Mouse (Mus musculus) midbrain, embryonic 15.5 days (tissue): ENCODE measurements around the gene Pecam1. TPM values are rescaled to one million over a fixed set of nuclear protein-coding genes. Genes with fewer than 3 reads are reported as not detected.
A peak's percentile ranks its signal among the peaks of the same experiment; 100 is the strongest.
"Not testable (repeated sequence)": the region's sequence is repeated elsewhere in the genome, so short reads cannot be mapped to it uniquely, and the experiment has no call there.

Experiments
- ATAC-seq: fragments of 200-750 bp; cut with Nextera tagmentation; replicated peaks from 2 replicates; pipeline ENCODE4 v1.8.0; 2017; ENCODE audit warnings: moderate TSS enrichment
- H3K27ac ChIP-seq: fragments of 300-500 bp; sonication (generic); 2 replicates; pipeline ENCODE4 v1.5.1; 2015; ENCODE audit warnings: mild to moderate bottlenecking, inconsistent platforms
- H3K27me3 ChIP-seq: fragments of 300-500 bp; sonication (generic); replicated peaks from 2 replicates; pipeline ENCODE4 v1.6.1; 2015; ENCODE audit warnings: inconsistent platforms
- H3K36me3 ChIP-seq: fragments of 300-500 bp; sonication (generic); replicated peaks from 2 replicates; pipeline ENCODE4 v1.6.1; 2015; ENCODE audit warnings: inconsistent platforms
- H3K4me1 ChIP-seq: fragments of 300-500 bp; sonication (generic); 2 replicates; pipeline ENCODE4 v1.6.1; 2015; ENCODE audit warnings: inconsistent platforms
- H3K4me2 ChIP-seq: fragments of 300-500 bp; sonication (generic); 2 replicates; pipeline ENCODE4 v1.6.1; 2015; ENCODE audit warnings: inconsistent platforms, mild to moderate bottlenecking, moderate library complexity
- H3K4me3 ChIP-seq: fragments of 300-500 bp; sonication (generic); 2 replicates; pipeline ENCODE4 v1.5.1; 2015; ENCODE audit warnings: mild to moderate bottlenecking, inconsistent platforms
- H3K9ac ChIP-seq: fragments of 300-500 bp; sonication (generic); 2 replicates; pipeline ENCODE4 v1.6.1; 2015; ENCODE audit warnings: mild to moderate bottlenecking, inconsistent platforms
- H3K9me3 ChIP-seq: fragments of 300-500 bp; sonication (generic); 2 replicates; pipeline ENCODE4 v1.6.1; 2016; ENCODE audit warnings: inconsistent platforms
- WGBS: fragments of 180-500 bp; shearing (Covaris S2); methylation state at CpG from one replicate; pipeline ENCODE4 v1.1.7; 2015; ENCODE audit warnings: mixed read lengths; 5-methylcytosine and 5-hydroxymethylcytosine counted together
- polyA plus RNA-seq: library from polyadenylated mRNA; unstranded; fragments of >200 nt; fragmentation: Nextera tagmentation; extraction: Ambion mirVana; gene quantifications from 2 replicates; pipeline ENCODE4 v1.2.1, GENCODE M21; 2015

The Pecam1 gene
- polyA plus RNA-seq, 1 experiment from 2014 or later, result 15.1 TPM

DNA sequence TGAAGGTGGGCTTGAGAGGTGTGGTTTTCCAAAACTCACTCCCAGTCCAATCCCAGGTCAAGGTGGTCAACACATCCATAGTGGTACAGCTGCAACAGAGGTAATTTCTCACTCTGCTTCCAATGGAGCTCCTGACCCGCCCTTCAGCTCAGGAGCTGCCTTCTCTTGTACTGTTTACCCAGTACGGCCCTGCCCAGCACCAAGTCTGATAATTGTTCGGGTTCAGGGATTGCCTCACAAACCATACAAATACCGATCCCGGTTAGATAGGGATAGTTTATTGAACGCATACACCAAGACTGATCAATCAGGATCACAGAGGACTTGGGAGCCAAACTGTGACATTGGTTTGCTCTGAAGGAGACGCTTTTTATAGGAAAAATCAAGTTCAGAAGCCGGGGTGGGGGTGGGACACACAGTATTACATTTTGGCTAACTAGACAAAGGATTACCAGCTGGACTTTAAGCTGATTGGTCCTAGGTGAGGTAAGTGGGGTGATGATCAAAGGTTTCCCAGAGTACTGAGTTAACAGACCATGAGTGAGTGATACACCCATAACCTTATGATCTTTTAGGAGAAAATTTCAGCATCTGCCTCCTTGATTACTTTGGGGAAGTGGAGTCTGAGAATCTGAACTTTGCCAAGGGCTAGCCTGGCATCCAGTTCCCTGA, 107.3 kb downstream of the Pecam1 start:
- no peak for ATAC-seq
- no peaks in the 10 kb centered on the region for H3K36me3 ChIP-seq
- H3K27ac ChIP-seq, result no peak overlapping the region
- no peaks in the 10 kb centered on the region for H3K27me3 ChIP-seq
- no peaks in the 10 kb centered on the region for H3K9me3 ChIP-seq
- no peak overlapping the region for H3K4me3 ChIP-seq
- H3K4me1 ChIP-seq, result peaks cover 11% of the 10 kb centered on the region
- no peak overlapping the region for H3K4me2 ChIP-seq
- H3K9ac ChIP-seq, result no peak overlapping the region
- 78% methylated on average over 8 of the region's 8 CpGs for WGBS

DNA sequence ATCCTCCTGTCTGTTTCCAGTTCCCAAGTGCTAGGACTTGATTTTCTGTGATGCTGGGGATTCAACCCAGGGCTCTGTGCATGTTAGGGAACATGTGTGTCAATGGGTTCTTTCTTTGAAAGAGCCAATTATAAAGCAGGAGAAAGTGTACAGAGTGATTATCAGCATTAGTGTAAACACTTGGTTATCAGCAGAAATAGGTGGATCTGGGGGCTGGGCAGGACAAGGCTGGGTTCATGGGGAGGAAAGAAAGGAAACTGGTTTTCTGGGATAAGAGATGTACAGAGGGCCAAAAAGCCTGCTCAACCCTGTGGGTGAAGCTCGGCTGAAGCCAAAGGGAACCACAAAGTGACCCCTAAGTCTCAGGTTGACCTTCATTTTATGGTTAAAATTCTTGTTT, 108.8 kb downstream of the Pecam1 start:
- no peak overlapping the region for H3K27ac ChIP-seq
- H3K4me1 ChIP-seq, result peaks cover 11% of the 10 kb centered on the region
- no peak overlapping the region for H3K4me3 ChIP-seq
- no peaks in the 10 kb centered on the region for H3K9me3 ChIP-seq
- H3K9ac ChIP-seq, result no peak overlapping the region
- H3K4me2 ChIP-seq, result no peak overlapping the region
- 84% methylated on average over 1 of the region's 1 CpGs for WGBS
- H3K27me3 ChIP-seq, result no peaks in the 10 kb centered on the region
- no peak for ATAC-seq
- H3K36me3 ChIP-seq, result no peaks in the 10 kb centered on the region

DNA sequence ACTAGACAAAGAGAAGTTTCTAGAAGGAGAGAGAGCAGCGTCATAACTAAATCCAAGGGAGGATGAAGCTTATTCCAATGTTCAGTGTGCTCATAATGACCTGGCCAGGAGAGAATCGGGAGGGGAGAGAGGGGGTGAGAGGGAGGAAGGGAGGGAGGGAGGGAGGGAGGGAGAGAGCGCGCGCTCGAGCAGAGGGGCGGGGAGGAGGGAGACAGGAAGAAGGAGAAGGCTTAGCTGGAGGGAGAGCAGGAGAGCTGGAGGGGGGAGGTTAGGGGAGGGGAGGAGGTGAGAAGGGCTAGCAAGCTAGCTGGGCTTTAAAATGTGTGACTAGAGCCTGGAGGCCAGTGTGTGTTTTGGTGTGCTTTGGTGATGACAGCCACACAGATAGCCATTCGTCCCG, 110.4 kb downstream of the Pecam1 start:
- 20% methylated on average over 9 of the region's 9 CpGs for WGBS
- ATAC-seq, result no peak

GRCm38 (mm10) chr11:106639356-106639692, 111.1 kb downstream of the Pecam1 start:
- Histone ChIP-seq H3K4me1 (peaks cover 11% of the 10 kb centered on the region), H3K36me3 (no peaks in the 10 kb centered on the region)
- 22% methylated on average over 5 of the region's 5 CpGs for whole genome bisulfite sequencing

More for the DNA sequence above, 110.4 kb downstream of the Pecam1 start:
- Histone ChIP-seq H3K27me3 (no peaks in the 10 kb centered on the region), H3K4me1 (peaks cover 11% of the 10 kb centered on the region), H3K4me2 (no peak overlapping the region), H3K4me3 (no peak overlapping the region), H3K36me3 (no peaks in the 10 kb centered on the region), H3K27ac (no peak overlapping the region), H3K9me3 (no peaks in the 10 kb centered on the region), H3K9ac (no peak overlapping the region)

DNA sequence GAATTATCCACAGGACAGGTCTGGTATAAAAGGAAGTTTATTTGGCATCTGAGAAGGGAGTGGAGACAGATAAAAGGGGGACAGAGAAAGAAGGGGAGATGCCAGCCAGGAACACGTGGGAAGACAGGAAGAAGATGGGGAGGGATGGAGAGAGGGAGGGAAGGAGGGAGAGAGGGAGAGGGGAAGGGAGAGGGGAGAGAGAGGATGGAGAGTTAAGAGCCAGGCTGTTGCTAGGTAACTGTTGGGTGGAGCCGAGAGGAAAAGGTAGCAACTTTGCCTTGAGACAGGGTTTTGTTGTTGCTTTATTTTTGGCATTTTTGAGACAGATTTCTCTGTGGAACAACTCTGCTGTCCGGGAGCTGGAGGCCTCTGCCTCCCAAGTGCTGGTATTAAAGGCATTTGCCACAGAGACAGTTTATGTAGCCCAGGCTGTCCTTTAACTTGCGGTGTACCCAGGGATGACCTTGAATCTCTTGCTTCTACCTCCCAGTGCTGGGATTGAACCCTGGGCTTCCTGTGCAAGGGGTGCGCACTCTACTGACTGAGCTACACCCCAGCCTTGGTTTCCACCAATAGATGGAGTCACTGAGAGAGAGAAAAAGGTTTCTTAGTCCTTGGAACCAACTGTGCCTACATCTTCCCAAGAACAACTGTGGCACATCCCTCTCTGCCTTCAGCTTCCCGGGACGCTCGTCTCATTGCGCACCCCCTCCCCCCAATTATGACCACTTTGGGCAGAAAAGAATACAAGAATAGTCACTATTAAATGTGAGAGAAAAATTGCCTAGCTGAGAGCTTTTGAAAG, 111.7 kb downstream of the Pecam1 start:
- no peak overlapping the region for H3K27ac ChIP-seq
- no peaks in the 10 kb centered on the region for H3K9me3 ChIP-seq
- peaks cover 11% of the 10 kb centered on the region for H3K4me1 ChIP-seq
- H3K27me3 ChIP-seq, result no peaks in the 10 kb centered on the region
- WGBS, result 32% methylated on average over 9 of the region's 9 CpGs
- H3K4me2 ChIP-seq, result no peak overlapping the region
- H3K9ac ChIP-seq, result no peak overlapping the region
- ATAC-seq, result no peak
- H3K4me3 ChIP-seq, result no peak overlapping the region
- no peaks in the 10 kb centered on the region for H3K36me3 ChIP-seq

More at GRCm38 (mm10) chr11:106639356-106639692, 111.1 kb downstream of the Pecam1 start:
- Histone ChIP-seq H3K27ac (no peak overlapping the region), H3K4me2 (no peak overlapping the region), H3K27me3 (no peaks in the 10 kb centered on the region), H3K9me3 (no peaks in the 10 kb centered on the region), H3K9ac (no peak overlapping the region), H3K4me3 (no peak overlapping the region)
- ATAC-seq, result no peak

DNA sequence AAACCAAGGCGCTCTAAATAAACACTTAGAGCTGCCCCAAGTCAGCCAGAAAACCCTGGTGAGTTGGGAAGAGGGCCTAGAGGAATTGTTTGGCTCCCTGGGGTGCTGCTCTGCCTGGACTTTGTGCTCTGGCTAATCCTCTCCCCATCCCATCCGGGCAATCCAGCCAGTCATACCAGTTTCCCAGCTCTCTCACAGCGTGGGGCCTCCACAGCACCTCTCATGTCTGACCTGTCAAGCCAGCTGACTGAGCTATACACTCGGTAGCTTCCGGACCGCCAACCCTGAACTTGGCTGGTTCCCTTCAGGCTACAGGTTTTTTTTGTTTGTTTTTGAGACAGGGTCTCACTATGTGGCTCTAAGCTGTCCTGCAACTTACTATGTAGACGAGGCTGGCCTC, 112.7 kb downstream of the Pecam1 start:
- Histone ChIP-seq H3K4me1 (peaks cover 11% of the 10 kb centered on the region), H3K9me3 (no peaks in the 10 kb centered on the region; the same call in 1 of the 2 replicates), H3K4me3 (no peak overlapping the region), H3K27me3 (no peaks in the 10 kb centered on the region), H3K4me2 (no peak overlapping the region), H3K9ac (no peak overlapping the region), H3K36me3 (no peaks in the 10 kb centered on the region), H3K27ac (no peak overlapping the region)
- ATAC-seq, result no peak
- 17% methylated on average over 7 of the region's 7 CpGs for WGBS

- ATAC-seq, result no peak
- Histone ChIP-seq H3K4me1 (peaks cover 11% of the 10 kb centered on the region), H3K4me3 (no peak overlapping the region), H3K27ac (no peak overlapping the region), H3K4me2 (no peak overlapping the region), H3K36me3 (no peaks in the 10 kb centered on the region), H3K9ac (no peak overlapping the region), H3K27me3 (no peaks in the 10 kb centered on the region), H3K9me3 (peaks cover 4% of the 10 kb centered on the region; the same call in 1 of the 2 replicates)
- WGBS, result 55% methylated on average over 2 of the region's 2 CpGs
Observed at GRCm38 (mm10) chr11:106635946-106636345, 114.5 kb downstream of the Pecam1 start.

GRCm38 (mm10) chr11:106634175-106634574, 116.3 kb downstream of the Pecam1 start:
- 93% methylated on average over 3 of the region's 3 CpGs for WGBS
- not testable (repeated sequence) for H3K36me3 ChIP-seq, H3K9me3 ChIP-seq, H3K27ac ChIP-seq, H3K27me3 ChIP-seq, H3K4me3 ChIP-seq, H3K9ac ChIP-seq, H3K4me2 ChIP-seq, H3K4me1 ChIP-seq, ATAC-seq

- no peak overlapping the region for H3K9ac ChIP-seq
- no peak overlapping the region for H3K27ac ChIP-seq
- no peak overlapping the region for H3K4me3 ChIP-seq
- WGBS, result 93% methylated on average over 2 of the region's 2 CpGs
- no peaks in the 10 kb centered on the region for H3K27me3 ChIP-seq
- peaks cover 4% of the 10 kb centered on the region; the same call in 1 of the 2 replicates for H3K9me3 ChIP-seq
- H3K4me2 ChIP-seq, result no peak overlapping the region
- no peaks in the 10 kb centered on the region for H3K4me1 ChIP-seq
- ATAC-seq, result no peak
- H3K36me3 ChIP-seq, result no peaks in the 10 kb centered on the region
Observed at GRCm38 (mm10) chr11:106633456-106633855, 117.0 kb downstream of the Pecam1 start.

GRCm38 (mm10) chr11:106627692-106628091, 122.7 kb downstream of the Pecam1 start:
- H3K4me1 ChIP-seq, result no peaks in the 10 kb centered on the region
- H3K4me3 ChIP-seq, result no peak overlapping the region
- H3K36me3 ChIP-seq, result no peaks in the 10 kb centered on the region
- H3K27me3 ChIP-seq, result no peaks in the 10 kb centered on the region
- no peak overlapping the region for H3K4me2 ChIP-seq
- ATAC-seq, result 0 out of 2 replicates have a peak, but pooled peaks have one; percentile 20
- WGBS, result 22% methylated on average over 6 of the region's 6 CpGs
- no peak overlapping the region for H3K9ac ChIP-seq
- H3K9me3 ChIP-seq, result 0 out of 2 replicates have a peak, but pooled peaks cover 4% of the 10 kb centered on the region
- H3K27ac ChIP-seq, result no peak overlapping the region

DNA sequence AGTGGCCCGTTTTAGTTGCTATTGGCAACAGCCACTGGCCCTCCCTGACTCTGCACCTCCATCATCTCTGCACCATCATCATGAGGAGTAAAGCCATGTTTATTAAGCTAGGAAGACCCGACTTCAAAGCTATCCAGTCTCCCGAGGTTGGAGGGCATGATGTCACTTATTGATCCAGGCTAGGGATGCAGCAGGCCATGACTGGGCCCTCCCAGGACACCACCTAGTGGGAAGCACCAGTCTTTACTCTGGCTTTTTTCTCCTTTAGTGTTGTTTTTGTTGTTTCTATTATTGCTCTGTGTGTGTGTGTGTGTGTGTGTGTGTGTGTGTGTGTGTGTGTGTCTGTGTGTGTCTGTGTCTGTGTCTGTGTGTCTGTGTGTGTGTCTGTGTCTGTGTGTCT, 124.9 kb downstream of the Pecam1 start:
- Histone ChIP-seq H3K27ac (no peak overlapping the region), H3K4me3 (no peak overlapping the region), H3K4me2 (no peak overlapping the region), H3K9me3 (no peaks in the 10 kb centered on the region), H3K27me3 (no peaks in the 10 kb centered on the region), H3K4me1 (no peaks in the 10 kb centered on the region), H3K36me3 (no peaks in the 10 kb centered on the region), H3K9ac (no peak overlapping the region)
- ATAC-seq, result no peak
- 21% methylated on average over 3 of the region's 3 CpGs for WGBS

DNA sequence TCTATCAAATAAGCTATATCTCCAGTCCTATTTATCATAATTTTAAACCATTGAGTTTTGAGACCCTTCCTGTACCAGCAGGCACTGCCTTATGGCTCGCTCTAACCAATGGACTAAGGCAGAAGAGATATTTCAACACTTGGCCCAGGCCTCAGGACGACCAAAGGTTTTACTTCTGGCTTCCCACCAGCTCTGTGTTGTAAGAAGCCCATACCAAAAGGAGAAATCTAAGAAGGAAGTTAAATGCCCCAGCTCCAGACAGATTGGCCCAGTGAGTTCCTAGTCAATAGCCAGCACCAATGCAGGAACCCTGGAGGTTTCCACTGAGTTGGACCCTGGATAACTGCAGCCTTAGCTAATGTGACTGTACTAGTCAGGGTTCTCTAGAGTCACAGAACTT, 126.8 kb downstream of the Pecam1 start:
- Histone ChIP-seq H3K9ac (no peak overlapping the region), H3K36me3 (no peaks in the 10 kb centered on the region), H3K4me1 (no peaks in the 10 kb centered on the region), H3K4me3 (no peak overlapping the region), H3K27ac (no peak overlapping the region), H3K4me2 (no peak overlapping the region), H3K9me3 (no peaks in the 10 kb centered on the region), H3K27me3 (no peaks in the 10 kb centered on the region)
- WGBS, result 84% methylated on average over 2 of the region's 2 CpGs
- ATAC-seq, result no peak

DNA sequence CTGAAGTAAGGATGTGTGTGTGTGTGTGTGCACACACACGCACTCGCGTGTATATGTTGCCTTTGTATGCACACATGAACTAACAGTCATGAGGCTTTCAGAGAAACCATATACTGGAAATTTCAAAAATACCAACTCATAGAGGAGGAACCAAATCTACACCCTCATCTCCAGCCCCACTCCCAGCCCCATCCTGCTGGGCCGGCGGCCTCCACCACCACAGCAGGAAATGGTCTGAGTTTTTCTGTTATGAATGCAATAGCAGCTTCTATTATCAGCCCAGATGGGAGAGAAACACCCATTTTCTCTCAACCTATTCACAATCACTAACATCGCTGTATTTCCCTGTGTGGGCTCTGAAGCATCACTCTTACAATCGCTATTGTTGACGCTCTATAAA, 128.4 kb downstream of the Pecam1 start:
- Histone ChIP-seq H3K4me2 (no peak overlapping the region), H3K27me3 (no peaks in the 10 kb centered on the region), H3K4me1 (no peaks in the 10 kb centered on the region), H3K9ac (no peak overlapping the region), H3K9me3 (no peaks in the 10 kb centered on the region), H3K27ac (no peak overlapping the region), H3K4me3 (no peak overlapping the region), H3K36me3 (no peaks in the 10 kb centered on the region)
- ATAC-seq, result no peak
- 77% methylated on average over 8 of the region's 8 CpGs for WGBS
